Mouse (Mus musculus): ENCODE data around the gene Zbtb8os. TPM values are rescaled to one million over a fixed set of nuclear protein-coding genes. Genes with fewer than 3 reads are reported as not detected.

The Zbtb8os gene
- polyA plus RNA-seq (2011; ENCODE audit: insufficient read length, low read depth, missing spikeins), result 91.1 and 110 TPM in 2 replicates

GRCm38 (mm10) chr4:129335216-129336074, at the start of gene Zbtb8os, which contains the start of gene Rbbp4:
TSS of gene Zbtb8os (plus strand) at chr4:129335695.
TSS of gene Rbbp4 (minus strand) at chr4:129335370.
- Histone ChIP-seq H3K27ac (ENCODE audit: insufficient read depth, low read length) (peak within 1 kb of the TSS; percentile 99), H3K4me3 (ENCODE audit: insufficient read depth, low read length) (peak within 1 kb of the TSS; percentile 86), H3K4me1 (ENCODE audit: control insufficient read depth, insufficient read depth, low read length) (peaks cover 6% of the 10 kb centered on the region)
- TF ChIP-seq CTCF (IDR thresholded peaks at IDR 0.05; ENCODE audit: borderline replicate concordance, insufficient read depth, low read length) (no peak), POLR2A (IDR thresholded peaks at IDR 0.05; ENCODE audit: low read depth, low read length) (peak; percentile 76)

- Histone ChIP-seq H3K4me3 (ENCODE audit: insufficient read depth, low read length) (no peak overlapping the region), H3K27ac (ENCODE audit: insufficient read depth, low read length) (peak overlapping the region; percentile 42; the same call in 1 of the 2 replicates), H3K4me1 (ENCODE audit: control insufficient read depth, insufficient read depth, low read length) (peaks cover 3% of the 10 kb centered on the region; the same call in 1 of the 2 replicates)
- TF ChIP-seq CTCF (IDR thresholded peaks at IDR 0.05; ENCODE audit: borderline replicate concordance, insufficient read depth, low read length) (no peak), POLR2A (IDR thresholded peaks at IDR 0.05; ENCODE audit: low read depth, low read length) (peak; percentile 33; the same call in 1 of the 2 replicates)
Observed at GRCm38 (mm10) chr4:129286001-129286682, 49.4 kb upstream of the Zbtb8os start.

- peak overlapping the region; percentile 52 for H3K4me3 ChIP-seq (ENCODE audit: insufficient read depth, low read length)
- H3K4me1 ChIP-seq (ENCODE audit: control insufficient read depth, insufficient read depth, low read length), result peaks cover 3% of the 10 kb centered on the region; the same call in 1 of the 2 replicates
- TF ChIP-seq POLR2A (IDR thresholded peaks at IDR 0.05; ENCODE audit: low read depth, low read length), result no peak
- no peak for TF ChIP-seq CTCF (IDR thresholded peaks at IDR 0.05; ENCODE audit: borderline replicate concordance, insufficient read depth, low read length)
- peak overlapping the region; percentile 42; the same call in 1 of the 2 replicates for H3K27ac ChIP-seq (ENCODE audit: insufficient read depth, low read length)
Observed at GRCm38 (mm10) chr4:129286683-129287471, 48.6 kb upstream of the Zbtb8os start.

- peak within 1 kb of the TSS; percentile 52 for H3K4me3 ChIP-seq (ENCODE audit: insufficient read depth, low read length)
- peaks cover 3% of the 10 kb centered on the region; the same call in 1 of the 2 replicates for H3K4me1 ChIP-seq (ENCODE audit: control insufficient read depth, insufficient read depth, low read length)
- H3K27ac ChIP-seq (ENCODE audit: insufficient read depth, low read length), result peak within 1 kb of the TSS; percentile 42; the same call in 1 of the 2 replicates
- TF ChIP-seq POLR2A (IDR thresholded peaks at IDR 0.05; ENCODE audit: low read depth, low read length) (peak; percentile 41), CTCF (IDR thresholded peaks at IDR 0.05; ENCODE audit: borderline replicate concordance, insufficient read depth, low read length) (no peak)
Observed at GRCm38 (mm10) chr4:129287472-129287981, 48.0 kb upstream of the Zbtb8os start, which contains the start of gene Sync. TSS of gene Sync (plus strand) at chr4:129287617.

- peaks cover 3% of the 10 kb centered on the region; the same call in 1 of the 2 replicates for H3K4me1 ChIP-seq (ENCODE audit: control insufficient read depth, insufficient read depth, low read length)
- no peak overlapping the region for H3K4me3 ChIP-seq (ENCODE audit: insufficient read depth, low read length)
- TF ChIP-seq POLR2A (IDR thresholded peaks at IDR 0.05; ENCODE audit: low read depth, low read length), result no peak
- TF ChIP-seq CTCF (IDR thresholded peaks at IDR 0.05; ENCODE audit: borderline replicate concordance, insufficient read depth, low read length), result no peak
- no peak overlapping the region for H3K27ac ChIP-seq (ENCODE audit: insufficient read depth, low read length)
Observed at GRCm38 (mm10) chr4:129288067-129288466, 47.4 kb upstream of the Zbtb8os start.

GRCm38 (mm10) chr4:129289671-129290070, 45.8 kb upstream of the Zbtb8os start:
- Histone ChIP-seq H3K27ac (ENCODE audit: insufficient read depth, low read length) (no peak overlapping the region), H3K4me3 (ENCODE audit: insufficient read depth, low read length) (no peak overlapping the region), H3K4me1 (ENCODE audit: control insufficient read depth, insufficient read depth, low read length) (peaks cover 3% of the 10 kb centered on the region; the same call in 1 of the 2 replicates)
- TF ChIP-seq CTCF (IDR thresholded peaks at IDR 0.05; ENCODE audit: borderline replicate concordance, insufficient read depth, low read length) (no peak), POLR2A (IDR thresholded peaks at IDR 0.05; ENCODE audit: low read depth, low read length) (no peak)

- Histone ChIP-seq H3K4me3 (ENCODE audit: insufficient read depth, low read length) (no peak overlapping the region), H3K27ac (ENCODE audit: insufficient read depth, low read length) (no peak overlapping the region), H3K4me1 (ENCODE audit: control insufficient read depth, insufficient read depth, low read length) (peaks cover 3% of the 10 kb centered on the region; the same call in 1 of the 2 replicates)
- TF ChIP-seq POLR2A (IDR thresholded peaks at IDR 0.05; ENCODE audit: low read depth, low read length), result no peak
- TF ChIP-seq CTCF (IDR thresholded peaks at IDR 0.05; ENCODE audit: borderline replicate concordance, insufficient read depth, low read length), result no peak
Observed at GRCm38 (mm10) chr4:129292831-129293230, 42.7 kb upstream of the Zbtb8os start.

GRCm38 (mm10) chr4:129293702-129294101, 41.8 kb upstream of the Zbtb8os start:
- H3K4me3 ChIP-seq (ENCODE audit: insufficient read depth, low read length), result no peak overlapping the region
- peaks cover 5% of the 10 kb centered on the region; the same call in 1 of the 2 replicates for H3K4me1 ChIP-seq (ENCODE audit: control insufficient read depth, insufficient read depth, low read length)
- no peak overlapping the region for H3K27ac ChIP-seq (ENCODE audit: insufficient read depth, low read length)
- no peak for TF ChIP-seq CTCF (IDR thresholded peaks at IDR 0.05; ENCODE audit: borderline replicate concordance, insufficient read depth, low read length)
- no peak for TF ChIP-seq POLR2A (IDR thresholded peaks at IDR 0.05; ENCODE audit: low read depth, low read length)
